Mouse (Mus musculus) frontal cortex, postnatal 25 days (tissue): ENCODE data around the gene Fgfr4.

Experiments used
- DNase-seq, 2 experiments: peaks; one replicate each; pipeline ENCODE4 v3.0.0; 2022; ENCODE audit warnings: low spot score in 2 of 2

Gene Fgfr4

DNA sequence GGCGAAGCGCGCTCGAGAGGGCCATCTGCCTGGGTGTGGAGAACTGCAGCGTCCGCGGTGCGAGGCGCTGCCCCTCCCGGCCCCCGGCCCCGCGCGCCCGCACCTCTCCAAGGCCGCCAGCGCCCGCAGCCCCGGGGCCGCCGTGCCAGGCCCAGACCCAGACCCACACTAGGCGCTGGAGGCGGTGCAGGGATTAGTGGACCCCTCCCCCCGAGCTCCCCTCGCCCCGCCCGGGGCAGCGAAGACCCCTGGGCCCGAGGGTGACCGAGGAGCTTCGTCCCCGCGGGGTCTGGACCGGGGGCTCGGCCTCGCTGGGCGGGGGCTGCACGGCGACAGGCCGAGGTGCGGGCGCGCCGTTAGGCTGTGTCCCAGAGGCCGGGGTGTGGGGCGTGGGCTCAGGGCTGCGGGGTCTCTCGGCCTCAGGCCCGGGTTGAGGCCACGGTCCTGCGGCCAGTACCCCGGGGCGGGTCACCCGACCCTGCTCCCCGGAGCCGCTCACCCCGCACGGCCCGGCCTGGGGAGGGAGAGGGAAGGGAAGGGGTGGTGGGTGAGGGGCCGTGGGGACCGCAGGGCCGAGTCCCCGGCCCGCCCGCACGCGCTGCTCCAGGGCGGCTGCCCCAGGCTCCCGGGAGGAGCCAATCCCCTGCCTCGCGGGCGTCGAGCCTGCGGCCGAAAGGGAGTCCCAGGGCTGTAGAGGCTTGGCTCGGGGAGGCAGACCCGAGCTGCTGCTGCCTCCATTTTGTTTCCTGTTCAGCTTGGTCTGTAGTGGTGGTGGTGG is 57.9 kb downstream of the Fgfr4 start:
- peak in 1 of 2 experiments; percentile 17 for DNase-seq

DNA sequence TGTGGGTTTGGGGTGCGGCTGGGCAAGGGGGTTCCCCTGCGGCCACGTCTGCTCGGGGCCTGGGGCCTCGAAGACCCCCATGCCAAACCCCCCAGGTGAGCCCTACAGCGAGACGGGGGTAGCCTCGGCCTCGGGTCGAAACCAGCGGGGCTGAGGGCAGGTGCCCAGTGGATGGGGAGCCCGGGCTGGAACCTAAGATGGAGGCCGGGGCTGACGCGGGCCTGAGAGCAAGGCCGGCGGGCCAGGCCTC is 58.5 kb downstream of the Fgfr4 start:
- DNase-seq = no peak

DNA sequence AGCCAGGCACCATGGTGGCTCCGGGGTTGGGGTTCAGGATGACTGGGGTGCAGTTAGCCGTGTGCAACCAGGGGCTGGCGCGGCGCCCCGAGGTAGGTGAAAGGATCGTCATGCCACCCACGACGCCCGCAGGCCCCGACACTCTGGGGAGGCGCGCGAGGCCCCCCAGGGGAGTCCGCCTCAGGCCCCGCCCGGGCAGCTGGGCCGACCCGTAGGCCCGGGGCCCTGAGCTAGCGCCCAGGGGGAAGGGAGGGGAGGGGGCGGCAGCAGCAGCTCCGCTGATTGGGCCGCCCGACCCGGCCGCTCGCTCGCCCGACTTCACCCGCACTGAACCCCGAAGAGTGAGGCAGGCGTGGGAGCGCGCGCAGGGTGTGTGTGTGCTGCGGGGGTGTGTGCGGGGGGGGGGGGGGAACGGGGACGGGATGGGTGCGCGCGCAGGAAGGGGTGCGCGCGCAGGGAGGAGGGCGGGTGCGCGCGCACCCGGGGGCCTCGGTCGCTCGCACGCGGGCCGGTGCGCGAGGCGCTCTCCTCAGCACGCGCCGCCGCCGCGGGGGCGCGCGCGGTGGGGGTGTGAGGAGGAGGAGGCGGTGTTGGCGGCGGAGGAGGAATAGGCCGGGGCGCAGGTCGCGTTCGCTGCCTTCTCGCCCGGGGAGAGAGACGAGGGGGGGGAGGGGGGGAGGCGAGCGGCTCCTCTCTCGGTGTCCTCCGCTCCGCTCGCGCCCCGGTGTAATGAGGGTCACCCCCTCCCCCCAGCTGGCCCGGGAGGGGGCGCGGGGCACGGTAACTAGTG is 59.0 kb downstream of the Fgfr4 start:
- peak; percentile 64 to 66 for DNase-seq

DNA sequence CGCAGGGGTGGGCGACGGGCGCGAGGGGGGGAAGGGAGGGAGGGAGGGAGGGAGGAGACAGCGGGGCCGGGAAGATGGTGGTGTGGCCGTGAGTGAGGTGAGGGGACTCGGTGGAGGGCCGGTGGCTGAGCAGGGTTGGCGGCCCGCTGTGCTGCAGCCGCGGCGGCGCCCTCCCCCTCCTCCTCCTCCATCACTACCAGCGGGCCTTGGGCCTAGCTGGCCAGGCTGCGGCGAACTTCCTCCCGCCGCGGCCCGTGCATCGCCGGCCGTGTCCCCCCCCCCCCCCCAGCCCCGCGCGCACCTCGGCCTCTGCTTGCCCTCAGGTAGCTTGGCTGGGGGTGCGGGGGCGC is 59.5 kb downstream of the Fgfr4 start:
- DNase-seq = peak in 1 of 2 experiments; percentile 28

DNA sequence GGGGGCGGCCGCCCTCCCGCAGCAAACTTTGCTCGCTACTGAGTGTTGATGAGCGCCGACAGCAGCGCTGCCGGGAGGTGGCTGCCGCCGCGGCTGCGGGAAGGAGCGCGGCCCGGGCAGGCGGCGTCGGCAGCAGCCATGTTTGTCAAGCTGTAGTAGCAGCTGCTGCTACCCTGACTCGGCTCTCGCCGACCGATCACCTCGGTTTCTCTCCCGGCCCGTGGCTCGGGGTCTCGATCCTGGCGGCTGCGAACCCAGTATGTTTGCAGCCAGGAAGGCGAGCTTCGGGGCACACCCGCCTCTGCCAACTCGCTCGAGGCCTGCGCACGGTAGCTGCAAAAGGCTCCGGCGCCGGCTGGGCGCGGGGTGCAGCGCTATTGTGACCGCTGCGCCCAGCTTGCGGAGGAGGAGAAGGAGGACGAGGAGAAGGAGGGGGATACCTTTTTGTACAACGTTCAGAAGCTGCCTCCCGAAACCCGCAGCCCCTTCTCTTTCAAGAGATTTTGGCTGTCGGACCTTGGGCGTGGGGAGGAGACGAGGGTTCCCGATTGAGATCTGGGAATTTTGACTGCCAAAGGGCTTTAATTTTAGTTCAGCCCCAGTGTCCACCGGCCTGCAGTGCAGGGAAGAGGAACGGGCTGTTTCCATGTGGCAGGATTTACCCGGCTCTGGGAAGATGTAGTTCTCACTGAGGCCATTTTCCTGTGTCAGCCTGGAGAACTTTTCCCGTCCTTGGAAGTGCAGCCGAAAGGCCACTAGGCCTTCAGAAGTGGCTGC is 60.1 kb downstream of the Fgfr4 start:
- DNase-seq = peak; percentile 34 to 41

DNA sequence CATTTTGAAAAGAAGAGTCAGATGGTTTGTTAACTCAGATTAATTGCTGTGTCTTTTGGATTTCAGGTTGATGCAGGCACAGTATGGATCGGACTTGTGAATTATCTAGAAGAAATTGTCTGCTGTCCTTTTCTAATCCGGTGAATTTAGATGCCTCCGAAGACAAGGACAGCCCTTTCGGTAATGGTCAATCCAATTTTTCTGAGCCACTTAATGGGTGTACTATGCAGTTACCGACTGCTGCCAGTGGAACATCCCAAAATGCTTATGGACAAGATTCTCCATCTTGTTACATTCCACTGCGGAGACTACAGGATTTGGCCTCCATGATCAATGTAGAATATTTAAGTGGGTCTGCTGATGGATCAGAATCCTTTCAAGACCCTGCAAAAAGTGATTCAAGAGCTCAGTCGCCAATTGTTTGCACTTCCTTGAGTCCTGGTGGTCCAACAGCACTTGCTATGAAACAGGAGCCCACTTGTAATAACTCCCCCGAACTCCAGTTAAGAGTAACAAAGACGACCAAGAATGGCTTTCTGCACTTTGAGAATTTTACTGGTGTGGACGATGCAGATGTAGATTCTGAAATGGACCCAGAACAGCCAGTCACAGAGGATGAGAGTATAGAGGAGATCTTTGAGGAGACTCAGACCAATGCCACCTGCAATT is 60.8 kb downstream of the Fgfr4 start:
- no peak for DNase-seq
